Mouse (Mus musculus): ENCODE results near the gene Vmn1r205.
"Not testable (repeated sequence)": the region's sequence is repeated elsewhere in the genome, so short reads cannot be mapped to it uniquely, and the experiment has no call there.

The Vmn1r205 gene

DNA sequence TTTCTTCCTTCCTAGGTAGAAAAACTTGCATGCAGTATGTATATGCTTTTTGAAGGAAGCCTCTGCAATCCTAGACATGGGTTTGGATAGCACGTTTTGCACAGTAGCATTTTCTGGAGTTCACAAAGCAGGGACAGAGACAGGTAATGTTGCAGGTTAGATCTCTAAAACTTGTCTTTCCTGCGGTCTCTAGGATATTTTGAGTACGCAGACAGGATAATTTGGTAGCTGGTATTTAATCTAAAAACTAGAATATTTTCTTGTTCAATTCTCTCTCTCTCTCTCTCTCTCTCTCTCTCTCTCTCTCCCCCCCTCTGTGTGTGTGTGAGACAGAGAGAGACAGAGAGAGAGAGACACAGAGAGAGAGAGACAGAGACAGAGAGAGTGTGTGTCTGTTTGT, at the start of gene Vmn1r205:
Gene Vmn1r205 (minus strand): TSS at position 101 of the 400 bp plus-strand sequence.
- no peak for DNase-seq

DNA sequence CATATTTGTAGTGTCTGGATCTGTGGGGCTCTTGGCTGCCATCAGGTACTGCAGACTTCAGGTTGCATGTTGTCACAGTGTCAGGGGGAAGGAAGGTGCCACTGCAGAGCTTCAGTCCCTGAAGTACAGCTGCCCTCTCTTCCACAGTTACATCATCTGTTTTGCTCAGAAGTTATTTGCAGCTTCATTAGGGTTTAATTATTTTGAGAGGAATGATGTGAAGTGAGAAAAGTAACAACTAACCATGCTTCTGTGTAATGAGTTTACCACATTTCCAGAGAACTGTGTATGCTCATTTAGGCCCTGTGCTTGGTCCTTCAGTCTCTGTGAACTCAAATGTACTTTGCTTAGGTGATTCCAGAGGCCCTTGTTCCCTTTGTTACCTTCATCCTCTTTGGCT, 31.4 kb upstream of the Vmn1r205 start, which contains the start of gene Vmn1r206:
Gene Vmn1r206 (minus strand): TSS at position 101 of the 400 bp plus-strand sequence.
- not testable (repeated sequence) for DNase-seq

DNA sequence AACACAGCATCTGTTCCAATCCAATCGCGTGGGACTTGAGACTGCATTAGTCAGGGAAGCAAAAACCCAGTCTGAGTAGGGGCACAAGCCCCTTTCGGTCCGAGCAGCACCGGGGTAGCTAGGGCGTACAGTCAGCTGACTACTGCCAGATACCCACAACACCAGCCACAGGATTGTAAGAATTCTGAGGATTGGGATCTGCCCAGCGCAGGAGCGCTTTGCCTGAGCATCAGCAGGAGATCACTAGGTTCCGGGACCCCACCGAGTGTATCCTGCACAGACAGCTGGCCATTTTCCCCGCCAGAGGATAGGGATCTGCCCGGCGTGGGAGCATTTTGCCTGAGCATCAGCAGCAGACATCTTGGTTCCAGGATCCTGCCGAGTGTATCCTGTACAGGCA, 9.5 kb downstream of the Vmn1r205 start:
- DNase-seq, result not testable (repeated sequence)

DNA sequence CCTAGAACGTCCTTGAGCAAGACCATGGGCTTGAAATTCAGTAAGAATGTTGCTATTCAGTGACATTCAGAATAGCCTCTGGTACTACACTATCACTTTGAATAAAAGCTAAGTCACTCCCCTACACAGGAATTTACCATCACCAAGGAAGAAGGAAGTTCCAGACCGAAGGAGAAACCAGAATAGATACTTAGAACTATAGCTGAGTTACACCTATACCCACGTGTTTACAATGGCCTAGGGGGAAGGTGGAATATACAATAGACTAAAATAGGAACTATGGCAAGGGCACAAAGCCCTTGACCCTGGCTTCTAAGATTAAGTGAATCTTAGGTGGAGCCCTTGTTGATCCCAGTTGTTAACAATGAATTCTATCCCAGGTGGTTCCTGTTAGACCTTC, 17.9 kb downstream of the Vmn1r205 start:
- not testable (repeated sequence) for DNase-seq

DNA sequence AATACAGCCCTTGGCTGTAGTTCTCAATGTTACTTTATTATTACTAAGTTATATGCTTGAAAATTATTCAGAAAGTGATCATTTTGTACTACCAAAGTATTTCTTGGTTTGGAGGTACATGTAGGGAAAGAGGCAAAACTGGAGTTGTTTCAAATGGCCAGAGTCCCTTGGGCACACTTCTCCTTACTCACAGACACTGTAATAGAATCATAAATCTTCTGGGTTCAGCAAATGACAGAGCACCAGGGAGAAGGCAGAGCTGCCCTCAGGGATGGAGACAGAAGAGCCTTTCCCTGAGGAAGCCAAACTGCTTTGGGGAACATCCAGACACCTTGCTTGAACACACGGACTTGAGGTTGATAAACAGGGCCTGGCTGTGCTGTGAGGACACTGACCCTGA, 39.9 kb downstream of the Vmn1r205 start, which contains the start of gene Vmn1r204:
Gene Vmn1r204 (plus strand): TSS at position 301 of the 400 bp plus-strand sequence.
- not testable (repeated sequence) for DNase-seq

Measured in thymus, adult 18-20 months (tissue).